Mouse (Mus musculus) forebrain, embryonic 14.5 days (tissue): ENCODE measurements around the gene Hat1. TPM values are rescaled to one million over a fixed set of nuclear protein-coding genes. Genes with fewer than 3 reads are reported as not detected.

ENCODE experiments used
- ATAC-seq: fragments of 200-750 bp; cut with Nextera tagmentation; 2 replicates; pipeline ENCODE4 v1.8.0; 2017; ENCODE audit warnings: mild to moderate bottlenecking, moderate library complexity
- DNase-seq: peaks from one replicate; pipeline ENCODE4 v3.0.0-alpha.2; 2015; ENCODE audit warnings: low spot score
- H3K27ac ChIP-seq: fragments of 300-500 bp; sonication (generic); 2 replicates; pipeline ENCODE4 v1.5.1; 2014; ENCODE audit warnings: low read depth, mild to moderate bottlenecking, control low read depth, low read length, moderate library complexity
- H3K27me3 ChIP-seq: fragments of 300-500 bp; sonication (generic); replicated peaks from 2 replicates; pipeline ENCODE4 v1.6.1; 2014; ENCODE audit warnings: low read length, control low read depth, mixed read lengths; ENCODE audit not compliant: control insufficient read depth, insufficient read depth
- H3K36me3 ChIP-seq: fragments of 300-500 bp; sonication (generic); 2 replicates; pipeline ENCODE4 v1.6.1; 2014; ENCODE audit warnings: low read length, control low read depth; ENCODE audit not compliant: control insufficient read depth, insufficient read depth
- H3K4me1 ChIP-seq: fragments of 300-500 bp; sonication (generic); 2 replicates; pipeline ENCODE4 v1.6.1; 2014; ENCODE audit warnings: antibody characterized with exemption, low read length, control low read depth; ENCODE audit not compliant: control insufficient read depth, insufficient read depth
- H3K4me2 ChIP-seq: fragments of 300-500 bp; sonication (generic); 2 replicates; pipeline ENCODE4 v1.6.1; 2014; ENCODE audit warnings: mild to moderate bottlenecking, control low read depth, low read length
- H3K4me3 ChIP-seq: fragments of 300-500 bp; sonication (generic); 2 replicates; pipeline ENCODE4 v1.5.1; 2014; ENCODE audit warnings: low read depth, low read length, control low read depth
- H3K9ac ChIP-seq: fragments of 300-500 bp; sonication (generic); 2 replicates; pipeline ENCODE4 v1.6.1; 2014; ENCODE audit warnings: mild to moderate bottlenecking, low read length, control low read depth, moderate library complexity
- H3K9me3 ChIP-seq: fragments of 300-500 bp; sonication (generic); replicated peaks from 2 replicates; pipeline ENCODE4 v1.6.1; 2016; ENCODE audit warnings: low read length, control low read depth, mixed read lengths; ENCODE audit not compliant: control insufficient read depth
- WGBS: fragments of 180-500 bp; shearing (Covaris S2); extraction: QIAGEN DNeasy Blood & Tissue Kit; methylation state at CpG from one replicate; pipeline ENCODE4 v1.1.7; 2014; 5-methylcytosine and 5-hydroxymethylcytosine counted together
- polyA plus RNA-seq: library from polyadenylated mRNA; unstranded; fragments of >200 nt; fragmentation: Nextera tagmentation; extraction: Ambion mirVana; gene quantifications from 2 replicates; pipeline ENCODE4 v1.2.1, GENCODE M21; 2014

Gene Hat1
- polyA plus RNA-seq, 1 experiment from 2014 or later: 96.6 TPM

GRCm38 (mm10) chr2:71351727-71351987 is 37.1 kb upstream of the Hat1 start:
- WGBS: 93% methylated on average over 3 of the region's 3 CpGs
- Histone ChIP-seq H3K4me2 (no peak overlapping the region), H3K9ac (no peak overlapping the region), H3K4me3 (no peak overlapping the region), H3K4me1 (no peaks in the 10 kb centered on the region), H3K9me3 (no peaks in the 10 kb centered on the region), H3K36me3 (no peaks in the 10 kb centered on the region), H3K27ac (no peak overlapping the region), H3K27me3 (no peaks in the 10 kb centered on the region)
- ATAC-seq: no peak
- DNase-seq: no peak

GRCm38 (mm10) chr2:71353306-71354054 is 35.3 kb upstream of the Hat1 start:
- Histone ChIP-seq H3K4me2 (no peak overlapping the region), H3K27me3 (no peaks in the 10 kb centered on the region), H3K9ac (no peak overlapping the region), H3K4me3 (no peak overlapping the region), H3K9me3 (no peaks in the 10 kb centered on the region), H3K27ac (no peak overlapping the region), H3K4me1 (no peaks in the 10 kb centered on the region), H3K36me3 (0 out of 2 replicates have a peak, but pooled peaks cover 7% of the 10 kb centered on the region)
- WGBS: 76% methylated on average over 10 of the region's 10 CpGs
- DNase-seq (no peak), ATAC-seq (no peak)

- H3K27me3 ChIP-seq: no peaks in the 10 kb centered on the region
- WGBS: 84% methylated on average over 5 of the region's 5 CpGs
- H3K4me1 ChIP-seq: no peaks in the 10 kb centered on the region
- H3K9ac ChIP-seq: no peak overlapping the region
- no peak for DNase-seq
- H3K9me3 ChIP-seq: no peaks in the 10 kb centered on the region
- no peak overlapping the region for H3K4me3 ChIP-seq
- H3K4me2 ChIP-seq: no peak overlapping the region
- no peak overlapping the region for H3K27ac ChIP-seq
- H3K36me3 ChIP-seq: 0 out of 2 replicates have a peak, but pooled peaks cover 8% of the 10 kb centered on the region
- ATAC-seq: no peak
Observed at GRCm38 (mm10) chr2:71354055-71354425, 34.7 kb upstream of the Hat1 start.

GRCm38 (mm10) chr2:71358347-71358746 is 30.4 kb upstream of the Hat1 start:
- ATAC-seq: no peak
- Histone ChIP-seq H3K4me2 (no peak overlapping the region), H3K27ac (no peak overlapping the region), H3K36me3 (peaks cover 11% of the 10 kb centered on the region; the same call in 1 of the 2 replicates), H3K9me3 (no peaks in the 10 kb centered on the region), H3K4me3 (no peak overlapping the region), H3K9ac (no peak overlapping the region), H3K27me3 (no peaks in the 10 kb centered on the region), H3K4me1 (no peaks in the 10 kb centered on the region)
- no peak for DNase-seq
- 93% methylated on average over 5 of the region's 5 CpGs for WGBS

GRCm38 (mm10) chr2:71360192-71360591 is 28.6 kb upstream of the Hat1 start:
- 86% methylated on average over 1 of the region's 1 CpGs for WGBS
- Histone ChIP-seq H3K9ac (no peak overlapping the region), H3K4me3 (no peak overlapping the region), H3K36me3 (peaks cover 11% of the 10 kb centered on the region; the same call in 1 of the 2 replicates), H3K27me3 (no peaks in the 10 kb centered on the region), H3K4me2 (no peak overlapping the region), H3K9me3 (no peaks in the 10 kb centered on the region), H3K27ac (no peak overlapping the region), H3K4me1 (0 out of 2 replicates have a peak, but pooled peaks cover 3% of the 10 kb centered on the region)
- no peak for DNase-seq
- ATAC-seq: no peak

GRCm38 (mm10) chr2:71366618-71367124 is 22.1 kb upstream of the Hat1 start:
- peak overlapping the region; percentile 84; the same call in 1 of the 2 replicates for H3K27ac ChIP-seq
- WGBS: 21% methylated on average over 9 of the region's 9 CpGs
- peak overlapping the region; percentile 79 for H3K4me3 ChIP-seq
- H3K4me1 ChIP-seq: peaks cover 14% of the 10 kb centered on the region; the same call in 1 of the 2 replicates
- H3K27me3 ChIP-seq: no peaks in the 10 kb centered on the region
- peak overlapping the region; percentile 84 for H3K9ac ChIP-seq
- ATAC-seq: no peak
- peak; percentile 38 for DNase-seq
- H3K4me2 ChIP-seq: peak overlapping the region; percentile 79
- no peaks in the 10 kb centered on the region for H3K9me3 ChIP-seq
- peaks cover 3% of the 10 kb centered on the region; the same call in 1 of the 2 replicates for H3K36me3 ChIP-seq

GRCm38 (mm10) chr2:71367125-71367880 is 21.5 kb upstream of the Hat1 start, which contains the start of gene Slc25a12:
Gene Slc25a12, minus strand, starts transcription at chr2:71367749.
- H3K4me1 ChIP-seq: peaks cover 14% of the 10 kb centered on the region; the same call in 1 of the 2 replicates
- H3K4me3 ChIP-seq: peak within 1 kb of the TSS; percentile 79
- ATAC-seq (peak; percentile 94), DNase-seq (peak; percentile 90)
- H3K27ac ChIP-seq: peak within 1 kb of the TSS; percentile 84
- no peaks in the 10 kb centered on the region for H3K27me3 ChIP-seq
- peak within 1 kb of the TSS; percentile 84 for H3K9ac ChIP-seq
- WGBS: under 1% methylated on average over 57 of the region's 57 CpGs
- no peaks in the 10 kb centered on the region for H3K36me3 ChIP-seq
- peak within 1 kb of the TSS; percentile 79 for H3K4me2 ChIP-seq
- no peaks in the 10 kb centered on the region for H3K9me3 ChIP-seq

GRCm38 (mm10) chr2:71368086-71368485 is 20.7 kb upstream of the Hat1 start:
- H3K4me3 ChIP-seq: peak overlapping the region; percentile 79; the same call in 1 of the 2 replicates
- peaks cover 14% of the 10 kb centered on the region; the same call in 1 of the 2 replicates for H3K4me1 ChIP-seq
- no peak overlapping the region for H3K27ac ChIP-seq
- no peak overlapping the region for H3K9ac ChIP-seq
- 42% methylated on average over 8 of the region's 8 CpGs for whole genome bisulfite sequencing
- no peak for ATAC-seq
- DNase-seq: no peak
- H3K27me3 ChIP-seq: no peaks in the 10 kb centered on the region
- H3K4me2 ChIP-seq: peak overlapping the region; percentile 79
- no peaks in the 10 kb centered on the region for H3K9me3 ChIP-seq
- no peaks in the 10 kb centered on the region for H3K36me3 ChIP-seq
